Mouse (Mus musculus): Measurements from ENCODE around the gene Tmem205.

Tmem205 gene

GRCm38 (mm10) chr9:21917493-21918034 lies 9.8 kb downstream of the Tmem205 start:
- peak; percentile 69 for ATAC-seq (ENCODE audit: low TSS enrichment)

DNA sequence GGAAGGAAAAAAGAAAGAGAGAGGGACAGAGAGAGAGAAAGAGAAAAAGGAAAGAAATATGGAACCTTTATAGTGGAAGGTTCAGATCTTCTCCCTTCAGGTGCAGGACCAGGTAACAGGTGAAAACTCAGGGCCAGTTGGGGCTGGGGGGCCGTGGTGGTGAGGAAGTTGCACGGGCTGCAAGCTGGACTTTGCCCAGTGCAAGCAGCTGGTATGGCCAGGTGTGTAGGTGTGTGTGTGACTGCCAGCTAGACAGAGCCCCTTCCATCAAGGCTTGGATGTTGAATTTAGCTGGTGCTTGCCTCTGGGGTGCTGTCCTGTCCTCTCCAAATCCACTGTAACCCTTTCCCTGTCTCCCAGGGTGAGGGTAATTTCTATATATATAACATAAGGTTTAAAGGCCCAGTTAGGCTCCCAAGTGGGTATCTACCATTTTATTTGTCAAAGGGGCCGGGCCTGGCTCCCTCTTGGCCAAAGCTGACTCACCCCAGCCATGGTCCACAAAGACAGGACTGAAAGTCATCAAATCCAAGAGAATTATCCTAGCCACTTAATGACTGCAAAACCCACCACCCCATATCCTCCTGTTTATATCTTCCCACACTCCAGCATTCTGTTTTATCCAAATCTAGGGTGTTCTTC lies 10.4 kb downstream of the Tmem205 start:
- no peak for ATAC-seq (ENCODE audit: low TSS enrichment)

DNA sequence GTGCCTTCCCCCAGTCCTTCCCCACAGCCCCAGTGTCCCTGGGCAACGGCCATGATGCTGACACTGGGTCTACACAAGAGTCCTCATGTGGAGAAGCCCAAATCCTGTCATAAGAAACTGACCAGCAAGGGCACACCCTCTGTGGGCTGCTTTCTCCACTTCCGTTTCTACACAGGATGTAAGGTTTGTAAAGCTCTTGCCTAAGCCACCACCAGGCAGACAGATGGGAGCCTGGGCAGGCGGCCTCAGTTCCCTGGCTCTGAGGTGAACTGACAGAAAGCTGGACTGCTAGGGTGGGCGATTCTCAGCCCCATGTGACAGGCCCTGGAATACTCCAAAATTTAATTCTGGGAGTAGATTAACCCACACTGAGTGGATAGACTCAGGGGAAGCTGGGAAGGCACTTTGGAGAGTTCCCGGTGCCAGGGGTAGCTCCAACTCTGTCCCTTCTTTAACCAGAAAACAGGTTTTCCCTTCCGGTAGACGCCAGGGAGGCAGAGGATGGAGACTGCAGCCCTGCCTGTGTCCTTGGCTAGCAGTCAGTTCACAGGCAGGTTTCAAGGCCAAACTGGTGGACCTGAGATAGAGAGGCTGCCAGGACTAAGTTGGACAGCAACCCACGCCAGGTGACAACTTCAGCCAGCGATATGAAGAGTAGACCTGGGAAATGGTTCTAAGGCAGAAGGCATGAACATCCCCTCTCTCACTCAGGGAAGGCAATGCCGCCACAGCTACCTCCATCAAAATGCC lies 17.7 kb downstream of the Tmem205 start:
- ATAC-seq (ENCODE audit: low TSS enrichment), result no peak

GRCm38 (mm10) chr9:21908216-21908615 lies 19.1 kb downstream of the Tmem205 start:
- ATAC-seq (ENCODE audit: low TSS enrichment), result no peak

DNA sequence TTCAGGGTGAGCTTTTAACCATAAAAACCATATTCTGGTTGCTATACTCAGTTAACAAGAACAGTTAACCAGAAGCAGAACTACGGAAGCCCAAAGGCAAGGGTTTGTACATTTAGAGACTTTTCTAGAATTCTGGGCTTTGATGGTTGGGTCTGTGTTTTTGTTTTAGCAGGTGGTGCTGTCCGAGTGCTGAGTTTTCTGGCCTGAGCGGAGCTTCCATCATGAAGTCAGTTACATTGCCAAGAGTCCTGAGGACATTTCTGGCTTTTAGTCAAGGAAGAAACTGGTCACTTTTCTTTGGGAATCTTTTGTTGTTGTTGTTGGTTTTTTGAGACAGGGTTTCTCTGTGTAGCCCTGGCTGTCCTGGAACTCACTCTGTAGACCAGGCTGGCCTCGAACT lies 23.3 kb downstream of the Tmem205 start:
- no peak for ATAC-seq (ENCODE audit: low TSS enrichment)

DNA sequence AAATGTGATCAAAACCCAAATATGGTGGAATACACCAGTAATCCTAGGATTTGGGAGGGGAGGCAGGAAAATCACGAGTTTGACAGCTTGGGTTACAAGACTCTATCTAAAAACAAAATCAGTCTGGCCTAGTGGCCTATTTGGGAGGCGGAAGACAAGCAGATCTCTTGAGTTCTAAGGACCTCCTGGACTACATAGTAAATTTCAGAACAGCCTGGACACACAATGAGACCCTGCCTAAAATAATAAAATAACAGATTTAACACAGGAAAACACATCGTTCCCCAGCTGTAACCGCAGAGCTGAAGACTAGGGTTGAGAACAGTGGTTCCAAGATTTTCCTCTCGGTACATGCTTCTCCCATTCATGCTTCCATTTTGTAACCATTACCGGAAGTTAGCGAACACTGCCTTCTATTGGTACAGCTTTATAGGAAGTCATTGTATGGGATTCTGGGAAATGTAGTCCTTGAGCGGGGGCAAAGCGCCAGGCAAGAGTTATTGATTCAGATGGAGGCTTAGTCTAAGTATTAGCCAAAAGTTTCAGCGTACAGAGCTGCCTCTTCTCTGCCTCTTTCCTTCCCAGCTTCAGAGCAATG lies 26.0 kb downstream of the Tmem205 start:
- peak; percentile 98 for ATAC-seq (ENCODE audit: low TSS enrichment)

- ATAC-seq (ENCODE audit: low TSS enrichment), result no peak
Observed at GRCm38 (mm10) chr9:21889229-21889628, 38.1 kb downstream of the Tmem205 start.

DNA sequence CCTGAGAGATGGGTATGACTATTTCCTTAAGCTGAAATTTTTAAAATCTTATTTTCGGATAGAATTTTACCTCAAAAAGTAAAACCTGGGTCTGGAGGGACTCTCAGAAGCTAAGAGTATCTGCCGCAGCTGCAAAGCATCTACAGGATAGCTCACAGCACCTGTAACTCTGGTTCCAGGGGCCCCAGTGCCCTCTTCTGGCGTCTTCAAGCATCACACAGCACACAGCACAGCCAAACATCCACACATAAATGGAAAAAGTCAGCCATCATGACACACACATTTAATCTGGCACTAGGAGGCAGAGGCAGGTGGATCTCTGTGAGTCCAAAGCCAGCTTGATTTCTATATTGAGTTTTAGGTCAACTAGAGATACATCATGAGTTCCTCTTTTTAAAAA lies 50.8 kb downstream of the Tmem205 start:
- ATAC-seq (ENCODE audit: low TSS enrichment), result no peak

DNA sequence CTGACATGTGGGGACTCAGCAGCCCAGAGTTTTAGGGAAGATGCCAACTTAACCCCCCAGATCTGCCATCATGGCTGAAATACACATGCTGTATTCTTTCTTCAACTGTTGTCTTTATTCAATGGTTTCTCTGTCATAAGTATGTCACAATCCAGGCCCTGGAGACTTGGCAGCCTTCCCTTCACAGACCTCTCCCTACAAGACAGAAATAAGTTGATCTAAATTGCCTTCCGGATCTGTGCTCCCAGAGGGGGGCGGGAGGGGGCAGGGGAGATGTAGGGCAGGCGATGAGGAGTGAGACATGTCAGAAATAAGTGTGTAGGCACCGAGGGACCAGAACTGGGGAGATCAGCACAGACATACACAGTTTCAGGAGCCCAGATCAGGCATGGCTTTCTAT lies 55.2 kb downstream of the Tmem205 start:
- no peak for ATAC-seq (ENCODE audit: low TSS enrichment)

Measured in frontal cortex, adult (tissue).